Mouse (Mus musculus) ovary, postnatal 14 days (tissue): ENCODE data around the gene Fbxo22.
"Not testable (repeated sequence)": the region's sequence is repeated elsewhere in the genome, so short reads cannot be mapped to it uniquely, and the experiment has no call there.

ENCODE experiments used
- DNase-seq: peaks from one replicate; pipeline ENCODE4 v3.0.0; 2022; ENCODE audit warnings: low spot score

Fbxo22 gene

GRCm38 (mm10) chr9:55236235-55237165, 27.8 kb downstream of the Fbxo22 start:
- DNase-seq: no peak

DNA sequence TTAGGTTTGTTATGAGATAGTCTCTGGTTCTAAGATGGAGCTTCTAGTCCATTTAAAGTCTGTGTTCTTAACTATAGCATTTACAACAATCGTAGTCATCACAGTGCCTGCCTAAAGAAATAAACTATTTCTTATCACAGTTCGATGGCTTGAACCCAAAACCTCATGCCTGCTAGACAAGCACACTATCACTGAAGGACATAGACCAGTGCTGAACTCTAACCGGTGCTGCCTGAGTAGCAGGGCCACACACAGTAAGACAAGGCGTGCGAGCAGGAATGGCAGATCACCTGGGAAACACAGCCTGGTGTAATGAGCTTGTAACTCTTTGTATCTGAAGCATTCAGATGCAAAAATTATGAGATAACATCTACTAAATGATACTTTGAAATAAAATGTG, 32.1 kb downstream of the Fbxo22 start:
- DNase-seq: no peak

DNA sequence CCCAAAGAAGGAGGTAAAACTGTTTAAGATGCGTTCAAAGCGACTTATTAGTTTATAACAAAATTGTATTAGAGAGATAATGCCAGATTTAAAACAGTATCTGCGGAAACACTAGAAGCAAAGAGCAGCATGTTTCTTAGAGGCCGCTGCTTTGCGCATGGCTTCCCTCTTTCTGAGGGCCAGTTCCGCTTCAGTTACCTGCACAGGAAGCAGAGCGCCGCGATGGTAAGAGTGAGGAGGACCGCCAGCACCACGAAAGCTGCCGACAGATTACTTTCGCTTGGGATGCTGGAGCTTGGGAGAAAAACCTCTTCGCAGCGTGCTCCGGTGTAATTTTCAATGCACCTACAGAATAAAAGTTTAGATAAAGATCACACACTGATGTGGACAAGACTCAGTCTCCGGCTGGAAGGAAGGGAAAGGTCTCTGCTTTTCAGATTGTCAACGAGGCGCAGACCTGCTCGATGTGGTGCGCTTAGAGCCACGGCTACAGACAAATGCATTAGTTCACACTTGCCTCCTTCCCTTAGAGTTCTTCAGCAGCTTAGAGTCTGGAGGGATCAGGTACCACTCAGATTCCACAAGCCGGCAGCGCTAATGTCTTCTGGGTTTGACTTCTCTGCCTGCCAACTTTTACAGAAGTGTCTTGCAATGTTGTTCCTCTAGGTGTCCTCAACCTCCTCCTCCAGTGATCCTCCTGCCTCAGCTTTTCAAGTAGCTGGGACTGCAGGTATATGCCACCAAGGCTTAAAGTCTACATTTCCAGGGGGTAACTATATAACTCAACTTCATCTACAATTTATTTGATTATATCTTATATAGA, 33.3 kb downstream of the Fbxo22 start:
- no peak for DNase-seq

GRCm38 (mm10) chr9:55243280-55243679, 34.6 kb downstream of the Fbxo22 start:
- no peak for DNase-seq

- no peak for DNase-seq
These were observed 35.4 kb downstream of the Fbxo22 start for GRCm38 (mm10) chr9:55244079-55244478.

- DNase-seq: not testable (repeated sequence)
These were observed 36.5 kb downstream of the Fbxo22 start for GRCm38 (mm10) chr9:55245057-55245750.

- no peak for DNase-seq
These were observed 37.7 kb downstream of the Fbxo22 start for GRCm38 (mm10) chr9:55246440-55246839.

DNA sequence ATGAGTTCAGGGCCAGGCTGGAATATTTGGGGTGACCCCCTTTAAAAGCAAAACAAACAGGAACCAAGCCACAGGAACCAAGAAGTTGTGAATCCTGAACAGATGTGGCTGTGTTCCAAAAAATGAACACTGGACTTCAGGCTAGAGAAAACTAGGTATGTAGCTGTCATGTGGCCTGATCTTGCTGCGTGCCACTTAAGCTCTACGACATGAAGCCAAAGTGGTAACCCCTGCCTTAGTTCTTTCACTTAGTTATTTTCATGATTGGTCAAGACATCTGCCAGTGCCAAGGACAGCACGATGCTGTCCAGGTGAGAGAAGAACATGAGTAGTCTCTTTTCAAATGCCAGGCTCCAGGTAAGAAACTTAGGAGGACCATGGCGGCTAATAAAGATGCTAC, 38.2 kb downstream of the Fbxo22 start:
- no peak for DNase-seq

GRCm38 (mm10) chr9:55248465-55248864, 39.7 kb downstream of the Fbxo22 start:
- DNase-seq: no peak

DNA sequence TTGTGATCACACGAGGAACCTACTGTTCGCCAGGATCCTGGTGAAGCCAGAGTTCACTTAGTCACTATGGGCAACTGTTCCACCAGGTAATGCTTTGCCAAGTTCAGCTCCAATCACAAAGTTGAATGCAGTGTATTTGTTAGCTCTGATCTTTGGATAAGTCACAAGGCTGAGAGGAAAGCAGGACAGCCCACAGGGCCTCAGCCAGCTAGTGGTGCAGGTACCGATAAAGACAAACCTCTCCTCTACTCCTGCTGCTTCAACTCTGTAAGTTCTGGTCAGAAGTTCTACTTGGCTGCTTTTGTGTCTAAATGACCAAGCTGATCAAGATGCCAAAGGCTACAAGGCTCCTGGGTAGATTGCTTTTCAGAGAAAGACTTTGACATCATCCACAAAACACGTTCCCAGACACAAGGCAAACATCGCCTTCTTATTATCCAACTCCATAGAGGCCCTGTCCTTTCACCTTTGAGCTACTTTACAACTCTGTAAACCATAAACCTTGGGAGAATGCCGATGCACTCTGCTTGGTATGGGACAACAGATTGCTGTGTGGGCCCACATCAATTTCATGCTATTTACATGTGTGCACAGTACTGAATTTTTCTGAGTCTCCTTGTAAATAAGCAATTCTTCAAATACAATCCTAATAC, 42.0 kb downstream of the Fbxo22 start:
- DNase-seq: no peak

DNA sequence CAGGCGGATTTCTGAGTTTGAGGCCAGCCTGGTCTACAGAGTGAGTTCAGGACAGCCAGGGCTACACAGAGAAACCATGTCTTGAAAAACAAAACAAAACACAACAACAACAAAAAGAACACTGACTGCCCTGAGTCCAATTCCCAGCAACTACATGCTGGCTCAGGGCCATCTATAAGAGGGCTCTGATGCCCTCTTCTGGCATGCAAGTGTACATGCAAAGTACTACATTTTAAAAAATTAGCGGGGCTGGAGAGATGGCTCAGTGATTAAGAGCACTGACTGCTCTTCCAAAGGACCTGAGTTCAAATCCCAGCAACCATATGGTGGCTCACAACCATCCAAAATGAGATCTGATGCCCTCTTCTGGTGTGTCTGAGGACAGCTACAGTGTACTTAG, 43.4 kb downstream of the Fbxo22 start:
- not testable (repeated sequence) for DNase-seq

DNA sequence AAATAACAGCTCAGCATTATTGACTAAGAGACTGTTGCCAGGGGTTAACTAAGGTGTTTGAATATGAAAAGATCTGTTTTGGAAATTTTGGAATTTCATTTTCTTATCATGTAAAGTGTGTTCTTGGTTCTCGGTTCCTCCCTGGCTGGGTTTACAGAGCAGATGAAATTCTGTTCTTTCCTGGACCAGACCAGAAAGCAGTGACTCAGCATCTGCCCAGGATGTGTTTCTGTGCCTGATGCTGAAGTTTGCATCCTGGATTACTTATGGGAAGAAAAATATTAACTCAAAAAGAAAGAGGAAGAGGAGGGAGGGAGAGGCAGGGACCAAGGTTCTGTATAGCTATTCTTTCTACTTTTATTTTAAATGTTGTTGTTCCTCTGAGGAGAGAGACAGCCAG, 45.1 kb downstream of the Fbxo22 start:
- DNase-seq: no peak

DNA sequence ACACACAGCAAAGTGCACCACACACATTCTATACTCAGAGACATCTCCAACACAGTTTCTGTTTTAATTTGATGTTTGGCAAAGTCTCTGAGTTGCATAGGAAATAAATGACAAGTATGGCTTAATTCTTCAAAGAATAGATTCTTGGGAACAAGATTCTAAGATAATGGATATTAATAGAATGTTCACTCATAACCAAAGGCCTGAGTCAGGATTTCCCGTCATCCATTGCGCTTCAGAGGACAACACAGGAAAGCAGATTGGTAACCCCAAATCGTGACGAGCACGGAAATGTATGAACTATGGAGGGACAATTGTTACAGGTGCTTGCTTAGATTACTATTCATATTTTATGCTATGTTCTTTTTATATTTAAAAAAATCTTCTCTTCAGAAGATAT, 46.3 kb downstream of the Fbxo22 start:
- DNase-seq: no peak

GRCm38 (mm10) chr9:55255604-55256003, 46.9 kb downstream of the Fbxo22 start:
- no peak for DNase-seq

- no peak for DNase-seq
These were observed 48.4 kb downstream of the Fbxo22 start for GRCm38 (mm10) chr9:55257105-55257504.

- DNase-seq: no peak
These were observed 51.0 kb downstream of the Fbxo22 start for GRCm38 (mm10) chr9:55259741-55260140.

DNA sequence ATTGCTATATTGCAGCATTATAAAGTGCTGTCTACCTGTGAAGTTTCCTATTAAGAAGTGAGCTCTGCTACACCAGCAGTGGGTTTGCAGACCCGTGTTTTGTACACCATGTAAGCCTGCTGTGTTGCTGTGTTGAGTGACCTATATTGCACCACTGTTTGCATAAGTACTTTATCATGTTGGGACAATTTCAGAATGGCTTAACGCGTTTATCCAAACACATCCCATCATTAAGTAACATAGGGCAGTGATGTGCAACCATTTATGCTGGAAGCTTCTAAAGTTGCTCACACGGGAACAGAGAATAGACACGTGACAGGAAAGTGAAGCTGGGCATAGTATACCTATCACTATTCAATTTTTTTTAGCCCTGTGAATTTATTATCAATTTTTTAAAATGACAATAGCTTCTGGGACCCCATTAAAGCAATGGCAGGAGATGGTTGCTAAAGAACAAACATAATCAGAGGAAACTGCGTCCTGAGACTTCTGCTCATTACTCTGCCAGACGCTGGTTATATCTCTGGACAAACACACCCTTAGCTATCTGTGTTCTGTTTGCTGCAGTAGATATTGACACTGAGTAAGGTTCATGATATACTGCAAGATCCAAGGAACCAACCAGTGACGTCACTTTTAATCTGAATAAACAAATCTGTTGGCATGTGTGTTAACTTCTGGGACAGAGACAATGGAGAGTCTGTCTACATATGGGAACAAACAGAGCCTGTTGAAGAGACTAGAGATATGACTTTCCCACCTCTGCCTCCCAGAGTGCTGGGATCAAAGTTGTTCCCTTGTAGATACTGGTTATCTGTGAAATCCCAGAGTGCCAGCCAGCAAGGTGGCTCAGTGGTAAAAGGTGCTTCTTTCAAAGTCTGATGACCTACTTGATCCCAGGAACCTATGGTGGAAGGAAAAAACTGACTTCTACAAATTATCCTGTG, 55.9 kb downstream of the Fbxo22 start:
- DNase-seq: no peak

- no peak for DNase-seq
These were observed 63.3 kb downstream of the Fbxo22 start for GRCm38 (mm10) chr9:55271960-55272560.

- no peak for DNase-seq
These were observed 65.2 kb downstream of the Fbxo22 start for GRCm38 (mm10) chr9:55273906-55274305.
